Mouse (Mus musculus): ENCODE data around the gene Rnf215. TPM values are rescaled to one million over a fixed set of nuclear protein-coding genes. Genes with fewer than 3 reads are reported as not detected.

The Rnf215 gene
- total and polyA plus RNA-seq, 3 experiments: 14.9 to 24.8 (median 24.3) TPM

DNA sequence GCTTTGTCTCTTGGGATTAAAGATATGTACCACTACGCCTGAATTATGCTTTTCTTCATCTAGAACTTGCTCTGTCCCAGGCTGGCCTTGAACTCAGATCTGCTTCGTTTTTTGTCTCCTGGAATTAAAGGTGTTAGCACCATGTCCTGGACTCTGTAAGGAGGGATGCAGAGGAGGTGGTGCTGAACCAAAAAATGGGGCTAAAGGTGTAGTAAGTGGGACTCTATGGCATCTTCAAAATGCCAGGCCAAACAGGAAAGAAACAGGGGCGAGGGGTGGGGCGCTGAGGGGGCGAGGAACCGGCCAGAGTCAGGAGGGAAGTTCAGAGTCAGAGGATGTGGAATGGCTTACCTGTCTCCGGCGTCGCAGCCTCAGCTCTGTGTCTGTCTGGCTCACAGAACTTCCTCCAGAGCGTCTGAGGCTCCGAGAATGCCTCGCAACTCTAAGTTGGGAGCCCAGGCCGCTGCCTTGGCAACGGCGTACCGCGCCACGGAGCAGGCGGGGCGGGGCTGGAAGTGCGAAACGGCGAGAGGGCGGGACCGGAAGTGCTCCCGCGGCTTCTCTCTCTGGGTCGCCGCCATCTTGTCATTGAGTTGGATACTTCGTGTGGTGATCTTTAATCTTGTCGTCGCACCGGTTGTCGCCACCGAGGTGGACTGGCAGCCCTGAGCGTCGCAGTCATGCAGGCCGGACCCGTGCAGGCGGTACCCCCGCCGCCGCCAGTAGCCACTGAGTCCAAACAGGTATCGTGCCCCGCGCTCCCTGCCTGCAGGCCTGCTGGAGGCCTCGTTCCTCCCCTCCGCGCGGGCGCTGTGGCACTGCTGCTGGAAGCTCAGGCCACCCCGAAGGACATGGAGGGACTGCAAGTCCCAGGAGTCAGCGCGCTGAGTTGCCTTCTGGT, 25.1 kb downstream of the Rnf215 start, which contains the start of the genes Ccdc157 and Sf3a1 (continued):
- TF ChIP-seq MAX (IDR thresholded peaks at IDR 0.05; ENCODE audit: low read length): no peak; the same call in none of the 2 replicates
- no peak for TF ChIP-seq EP300 (IDR thresholded peaks at IDR 0.05; ENCODE audit: low read length)
- 0 out of 2 replicates have a peak, but pooled peaks have one; percentile 57 for TF ChIP-seq KAT2A (IDR thresholded peaks at IDR 0.05; ENCODE audit: insufficient replicate concordance, low read length)
- peak; percentile 93 for TF ChIP-seq SIN3A (IDR thresholded peaks at IDR 0.05; ENCODE audit: low read length)
- TF ChIP-seq POLR2A (IDR thresholded peaks at IDR 0.05; ENCODE audit: low read depth, low read length): peak; percentile 94

DNA sequence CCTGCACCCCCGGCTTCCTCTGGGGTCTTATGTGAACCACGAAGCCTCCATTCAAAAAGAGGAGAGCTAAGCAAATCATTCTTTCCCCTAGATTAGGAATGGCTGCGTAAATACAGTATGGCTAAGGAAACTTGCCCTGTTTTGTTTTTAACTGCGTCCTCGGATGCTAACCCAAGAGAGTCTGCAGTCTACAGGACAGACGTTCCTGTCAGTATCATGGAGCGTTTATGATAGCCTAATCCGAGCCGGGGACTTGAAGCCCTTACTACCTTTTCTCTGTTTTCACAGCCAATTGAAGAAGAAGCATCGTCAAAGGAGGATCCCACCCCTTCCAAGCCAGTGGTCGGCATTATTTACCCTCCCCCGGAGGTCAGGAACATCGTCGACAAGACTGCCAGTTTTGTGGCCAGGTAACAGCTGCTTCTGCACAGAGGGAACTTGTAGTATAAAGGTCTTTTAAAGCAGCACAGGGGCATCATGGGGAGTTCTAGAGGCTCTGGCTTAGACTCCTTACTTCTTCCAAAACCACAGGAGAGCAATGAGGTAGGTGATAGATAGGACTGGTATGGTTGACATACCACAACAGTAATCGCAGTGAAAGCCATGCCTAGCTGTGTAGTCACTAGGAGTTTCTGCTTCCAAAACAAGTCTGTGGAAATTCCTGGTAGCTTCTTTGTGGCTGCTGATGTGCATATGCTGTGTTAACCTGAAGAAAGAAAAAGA, 25.9 kb downstream of the Rnf215 start:
- H3K79me2 ChIP-seq (replicated peaks; ENCODE audit: control insufficient read depth, extremely low read depth, insufficient read depth, poor library complexity, severe bottlenecking): peaks cover 55% of the 10 kb centered on the region
- peak overlapping the region; percentile 63; the same call in 1 of the 2 replicates for H3K27ac ChIP-seq (ENCODE audit: insufficient read depth, low read depth)
- no peak for DNase-seq (ENCODE audit: extremely low read depth)
- H3K4me2 ChIP-seq (ENCODE audit: insufficient read depth, low read depth, poor library complexity, severe bottlenecking): peak overlapping the region; percentile 90
- H3K27me3 ChIP-seq (replicated peaks): no peaks in the 10 kb centered on the region
- TF ChIP-seq GABPA (IDR thresholded peaks at IDR 0.05; ENCODE audit: insufficient replicate concordance, low read depth, low read length): no peak
- TF ChIP-seq HCFC1 (IDR thresholded peaks at IDR 0.05; ENCODE audit: low read depth, low read length): no peak
- no peak for TF ChIP-seq PAX5 (IDR thresholded peaks at IDR 0.05; ENCODE audit: low read length)
- no peak for TF ChIP-seq NRF1 (IDR thresholded peaks at IDR 0.05; ENCODE audit: low read depth, low read length)
- no peak for TF ChIP-seq ZKSCAN1 (IDR thresholded peaks at IDR 0.05; ENCODE audit: borderline replicate concordance, low read depth, low read length)
- TF ChIP-seq JUN (IDR thresholded peaks at IDR 0.05; ENCODE audit: insufficient read depth, low read depth, low read length): no peak
- no peak; the same call in 1 of the 2 replicates for TF ChIP-seq UBTF (IDR thresholded peaks at IDR 0.05; ENCODE audit: low read depth, low read length)
- TF ChIP-seq MAX (IDR thresholded peaks at IDR 0.05; ENCODE audit: low read length): no peak
- TF ChIP-seq POLR2A (IDR thresholded peaks at IDR 0.05; ENCODE audit: low read depth, low read length): no peak
- no peak for TF ChIP-seq ELF1 (IDR thresholded peaks at IDR 0.05; ENCODE audit: low read depth, low read length)
- in situ Hi-C loops (cut with MboI; ENCODE audit: low pct_ligation_motif_present, low pct_unique_long_range_greater_than_20kb, low sequenced_read_pairs) (no loop called here), dilution Hi-C loops (cut with MboI; ENCODE audit: extremely low pct_ligation_motif_present, extremely low pct_unique_long_range_greater_than_20kb, low sequenced_read_pairs) (no loop called here)
- peaks cover 24 to 59% of the 10 kb centered on the region in 2 experiments for H3K4me1 ChIP-seq (ENCODE audit: control insufficient read depth in 1 of 2, insufficient read depth in 2 of 2)
- no peaks in the 10 kb centered on the region for H3K9me3 ChIP-seq (replicated peaks; ENCODE audit: low read length)
- peak overlapping the region; percentile 83 for H3K9ac ChIP-seq (ENCODE audit: insufficient read depth, low read depth)
- H3K36me3 ChIP-seq (replicated peaks in 1 of 2; ENCODE audit: control insufficient read depth in 1 of 2, insufficient read depth in 1 of 2, low read length in 1 of 2): peaks cover 36 to 48% of the 10 kb centered on the region in 2 experiments
- H3K4me3 ChIP-seq (replicated peaks in 1 of 3; ENCODE audit: low read depth in 2 of 3, low read length in 2 of 3, poor library complexity in 1 of 3): peak overlapping the region; percentile 89 to 92 (median 91)

DNA sequence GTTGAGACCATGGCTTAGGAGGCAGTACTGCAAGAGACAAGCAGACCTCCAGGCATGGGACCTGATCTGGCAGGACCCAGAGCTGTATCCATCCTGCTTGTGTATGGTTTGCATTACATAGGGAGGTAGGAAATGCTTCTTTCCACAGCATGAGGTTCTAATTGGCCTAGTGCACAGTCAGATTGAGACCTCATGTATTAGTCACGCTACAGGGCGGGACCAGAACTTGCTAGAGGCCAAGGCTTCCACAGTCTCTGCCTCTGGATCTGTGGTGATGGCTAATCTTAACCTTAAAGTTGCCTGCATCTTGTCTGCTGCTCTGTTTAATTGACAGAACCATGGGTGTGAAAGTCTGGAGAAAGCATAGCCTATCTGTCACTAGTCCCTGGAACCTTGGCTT, 29.7 kb downstream of the Rnf215 start:
- Histone ChIP-seq H3K27ac (ENCODE audit: insufficient read depth, low read depth) (peak overlapping the region; percentile 47; the same call in 1 of the 2 replicates), H3K36me3 (replicated peaks in 1 of 2; ENCODE audit: control insufficient read depth in 1 of 2, insufficient read depth in 1 of 2, low read length in 1 of 2) (peaks cover 70 to 85% of the 10 kb centered on the region in 2 experiments), H3K27me3 (replicated peaks) (no peaks in the 10 kb centered on the region), H3K4me1 (ENCODE audit: control insufficient read depth in 1 of 2, insufficient read depth in 2 of 2) (peaks cover 19 to 51% of the 10 kb centered on the region in 2 experiments), H3K79me2 (replicated peaks; ENCODE audit: control insufficient read depth, extremely low read depth, insufficient read depth, poor library complexity, severe bottlenecking) (peaks cover 75% of the 10 kb centered on the region), H3K9ac (ENCODE audit: insufficient read depth, low read depth) (0 out of 2 replicates have a peak overlapping the region, but pooled peaks have one; percentile 22), H3K9me3 (replicated peaks; ENCODE audit: low read length) (no peaks in the 10 kb centered on the region), H3K4me3 (replicated peaks in 1 of 3; ENCODE audit: low read depth in 2 of 3, low read length in 2 of 3, poor library complexity in 1 of 3) (no peak overlapping the region), H3K4me2 (ENCODE audit: insufficient read depth, low read depth, poor library complexity, severe bottlenecking) (peak overlapping the region; percentile 23)
- peak; percentile 77 for DNase-seq (ENCODE audit: extremely low read depth)
- TF ChIP-seq TBP (conservative IDR thresholded peaks at IDR 0.05; ENCODE audit: low read depth, low read length): no peak
- TF ChIP-seq JUND (conservative IDR thresholded peaks at IDR 0.05; ENCODE audit: low read depth, low read length): peak; percentile 75
- TF ChIP-seq EP300 (IDR thresholded peaks at IDR 0.05; ENCODE audit: low read length): peak; percentile 72
- TF ChIP-seq POLR2A (IDR thresholded peaks at IDR 0.05; ENCODE audit: low read depth, low read length): no peak
- TF ChIP-seq NRF1 (IDR thresholded peaks at IDR 0.05; ENCODE audit: low read depth, low read length): no peak
- TF ChIP-seq MYC (IDR thresholded peaks at IDR 0.05; ENCODE audit: low read depth, low read length): peak; percentile 64
- TF ChIP-seq IRF4 (IDR thresholded peaks at IDR 0.05; ENCODE audit: low read depth, low read length): peak; percentile 94
- TF ChIP-seq TCF12 (IDR thresholded peaks at IDR 0.05; ENCODE audit: low read depth, low read length): 0 out of 2 replicates have a peak, but pooled peaks have one; percentile 36
- TF ChIP-seq MAZ (IDR thresholded peaks at IDR 0.05; ENCODE audit: low read depth, low read length): peak; percentile 70; the same call in 1 of the 2 replicates
- peak; percentile 86 for TF ChIP-seq BHLHE40 (IDR thresholded peaks at IDR 0.05; ENCODE audit: low read depth, low read length)
- TF ChIP-seq RCOR1 (conservative IDR thresholded peaks at IDR 0.05; ENCODE audit: low read depth, low read length): peak; percentile 56; the same call in 1 of the 2 replicates
- TF ChIP-seq JUN (IDR thresholded peaks at IDR 0.05; ENCODE audit: insufficient read depth, low read depth, low read length): peak; percentile 49
- no peak for TF ChIP-seq ZMIZ1 (IDR thresholded peaks at IDR 0.05; ENCODE audit: low read depth, low read length)
- peak; percentile 34; the same call in 1 of the 2 replicates for TF ChIP-seq ELF1 (IDR thresholded peaks at IDR 0.05; ENCODE audit: low read depth, low read length)
- in situ Hi-C loops (cut with MboI; ENCODE audit: low pct_ligation_motif_present, low pct_unique_long_range_greater_than_20kb, low sequenced_read_pairs) (no loop called here), dilution Hi-C loops (cut with MboI; ENCODE audit: extremely low pct_ligation_motif_present, extremely low pct_unique_long_range_greater_than_20kb, low sequenced_read_pairs) (no loop called here)
